Mouse (Mus musculus) granulocyte monocyte progenitor cell, adult 5-6 weeks (primary cell): ENCODE results near the gene Ptprm. TPM values are rescaled to one million over a fixed set of nuclear protein-coding genes. Genes with fewer than 3 reads are reported as not detected.
A peak's percentile ranks its signal among the peaks of the same experiment; 100 is the strongest.

ENCODE experiments used
- ATAC-seq: replicated peaks from 2 replicates; pipeline ENCODE4 v1.8.0; 2016; ENCODE audit warnings: mild to moderate bottlenecking, moderate TSS enrichment, inconsistent platforms; ENCODE audit not compliant: poor library complexity, severe bottlenecking
- total RNA-seq, 2 experiments: library from RNA; stranded (forward) in 1 of 2; stranded (reverse) in 1 of 2; fragments of 200-712, 200-1000 nt in 1 of 2; fragments of >200 nt in 1 of 2; fragmentation: Nextera tagmentation in 1 of 2; gene quantifications; 2 replicates each; pipeline ENCODE4 v1.2.3; 2014 to 2017

Gene Ptprm
- total RNA-seq, 2 experiments from 2014 or later = 0.36 TPM; not detected in 1

DNA sequence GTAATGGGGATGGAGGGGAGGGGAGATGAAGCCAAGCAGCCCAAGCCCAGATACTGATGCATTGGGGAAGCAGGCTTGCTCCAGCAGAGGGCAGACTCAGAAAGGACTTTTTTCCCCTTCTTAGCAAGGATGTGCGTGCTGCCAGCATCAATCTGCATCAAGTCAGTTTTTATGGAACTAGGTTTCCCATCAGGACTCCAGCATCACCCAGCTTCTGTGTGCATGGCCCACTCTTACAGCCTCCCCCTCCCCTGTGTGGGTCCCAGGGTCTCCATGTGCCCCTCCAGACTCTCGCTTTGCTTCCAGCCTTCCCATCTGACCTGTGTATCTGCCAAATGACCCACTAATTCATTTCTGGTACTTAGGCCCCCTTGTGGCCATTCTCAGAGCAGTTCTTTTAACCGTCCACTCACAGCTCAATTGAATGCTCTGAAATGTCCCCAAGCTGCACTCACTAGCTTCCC lies 599.0 kb downstream of the Ptprm start:
- ATAC-seq = peak; percentile 81

DNA sequence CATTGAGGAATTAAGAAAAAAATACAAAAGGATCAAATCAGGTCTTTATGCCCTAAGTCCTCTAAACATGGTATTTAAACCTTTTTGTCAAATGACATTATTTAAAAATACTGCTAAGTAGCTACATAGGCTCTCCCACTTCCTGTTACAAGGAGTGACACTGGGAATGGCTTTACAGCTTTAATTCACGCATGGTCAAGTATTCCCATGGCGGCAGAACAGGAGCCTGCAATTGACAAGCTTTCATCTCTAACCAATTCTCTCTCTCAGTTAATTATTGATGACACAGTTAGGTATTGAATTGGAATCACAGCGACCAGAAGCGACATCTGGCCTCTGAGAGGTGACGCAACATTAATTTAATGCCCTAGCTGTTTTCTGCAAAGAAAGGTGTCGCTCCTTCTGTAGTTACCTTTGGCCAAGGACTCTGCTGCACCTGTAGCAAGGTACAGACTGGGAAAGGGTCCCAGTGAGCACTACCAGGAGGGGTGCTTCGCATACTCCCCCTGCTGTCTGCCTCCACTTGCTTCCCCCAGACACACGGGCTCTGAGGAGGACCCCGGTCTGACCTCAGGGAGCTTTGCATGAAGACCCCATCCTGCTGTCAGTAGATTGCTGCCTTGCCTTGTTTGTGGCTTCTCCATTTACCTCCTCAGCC lies 599.9 kb downstream of the Ptprm start:
- no peak for ATAC-seq

DNA sequence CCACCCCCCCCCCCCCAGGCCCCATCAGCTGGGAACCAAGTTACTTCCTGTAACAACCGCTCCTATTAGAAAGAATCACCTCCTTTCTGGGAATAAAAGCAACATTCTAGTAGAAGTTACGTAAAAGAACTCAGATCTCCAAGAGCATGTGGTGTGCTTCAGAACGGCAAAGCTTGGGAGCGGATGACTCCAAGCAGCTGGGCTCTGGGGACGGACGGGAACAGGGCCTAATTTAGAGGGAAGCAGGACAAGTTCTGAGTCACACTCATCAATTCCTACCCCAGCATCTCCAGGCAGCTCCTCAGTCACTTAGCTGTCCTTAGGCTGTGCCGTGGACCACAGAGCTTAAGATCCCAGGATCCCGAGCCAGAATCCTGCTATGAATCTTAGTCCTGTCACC lies 602.5 kb downstream of the Ptprm start:
- ATAC-seq = no peak

DNA sequence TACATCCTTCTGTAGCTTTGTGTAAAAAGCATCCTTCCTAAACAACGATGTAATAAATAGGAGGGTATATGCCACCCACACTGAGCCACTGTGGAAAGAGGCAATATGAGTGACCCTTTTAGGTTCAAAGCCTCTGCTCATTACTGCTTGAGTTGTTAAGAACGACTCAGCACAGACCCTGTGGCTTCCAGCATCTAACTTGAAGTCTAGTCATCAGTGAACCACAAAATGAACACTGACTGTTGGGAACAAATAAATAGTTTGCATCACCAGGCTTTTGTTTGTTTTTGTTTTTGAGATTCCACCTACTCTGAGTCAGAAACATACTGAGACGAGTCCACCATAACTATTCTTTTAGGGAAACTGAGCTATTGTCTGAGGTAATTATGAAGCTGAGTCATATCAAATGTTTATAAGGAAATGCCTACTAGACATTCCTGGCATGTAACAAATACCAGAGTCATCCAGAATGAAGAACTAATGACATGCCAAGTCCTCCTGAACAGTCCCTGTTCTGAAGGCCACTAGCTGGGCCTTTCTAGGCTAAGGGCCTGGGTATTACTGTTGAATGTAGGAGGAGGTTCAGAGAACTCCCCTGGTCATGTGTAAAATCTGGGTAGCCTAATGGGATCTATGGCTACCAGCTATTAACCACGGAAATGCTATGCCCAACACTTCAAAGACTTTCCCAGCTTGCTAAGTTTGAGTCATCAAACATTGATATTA lies 603.6 kb downstream of the Ptprm start:
- no peak for ATAC-seq

DNA sequence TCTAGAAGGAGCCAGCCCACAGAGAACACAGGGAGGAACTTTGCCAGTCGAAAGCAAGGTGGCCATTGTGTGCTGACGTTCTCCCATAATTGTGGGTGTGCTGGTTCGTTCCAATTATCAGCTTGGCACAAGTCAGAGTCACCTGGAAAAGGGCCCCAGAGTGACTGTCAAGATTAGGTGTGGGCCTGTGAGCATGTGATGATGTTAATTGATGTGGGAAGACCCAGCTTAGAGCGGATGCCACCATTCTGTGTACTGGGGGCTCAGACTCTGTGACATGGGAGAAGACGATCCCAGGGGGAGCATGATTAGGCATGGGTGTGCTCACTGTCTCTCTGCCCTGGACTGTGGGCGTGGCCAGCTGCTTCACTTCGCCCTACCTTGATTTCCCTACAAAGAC lies 604.3 kb downstream of the Ptprm start:
- no peak for ATAC-seq

DNA sequence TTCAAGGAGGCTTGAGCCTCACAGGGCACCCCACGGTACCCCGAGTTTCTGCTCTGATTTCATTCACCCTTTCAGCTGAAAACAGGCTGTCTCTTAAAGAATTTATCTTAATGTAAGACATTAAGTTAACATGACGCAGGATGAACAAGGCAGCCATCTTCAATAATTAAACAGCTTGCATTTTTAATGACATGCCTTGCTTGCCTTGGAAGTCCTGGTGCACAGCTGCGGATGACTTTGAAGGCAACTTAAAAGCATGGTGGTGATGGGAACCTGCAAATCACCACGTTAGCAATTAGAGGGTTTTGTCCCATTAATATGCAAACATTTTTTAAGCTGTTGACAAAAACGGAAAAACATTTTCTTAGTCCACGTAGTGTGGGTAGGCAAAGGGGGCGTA lies 607.8 kb downstream of the Ptprm start:
- no peak for ATAC-seq

DNA sequence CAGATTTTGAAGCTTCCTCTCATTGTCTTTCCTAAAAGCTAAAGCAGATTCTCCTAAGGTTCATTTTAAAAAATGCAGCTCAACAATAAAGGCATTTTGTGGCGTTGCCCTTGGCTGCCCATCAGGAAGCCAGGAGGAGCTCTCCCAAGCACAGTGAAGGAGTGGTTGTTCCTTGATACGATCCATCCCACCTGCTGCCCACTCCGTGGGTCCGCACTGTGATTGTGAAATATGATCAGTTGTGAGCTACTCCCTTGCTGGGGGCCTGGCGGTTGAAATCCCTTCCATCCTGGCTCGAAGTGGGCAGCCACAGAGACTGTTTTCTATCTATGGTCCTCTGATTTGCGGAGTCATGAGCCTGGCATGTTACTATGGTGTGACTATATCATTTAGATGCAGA lies 610.9 kb downstream of the Ptprm start:
- no peak; the same call in 1 of the 2 replicates for ATAC-seq

DNA sequence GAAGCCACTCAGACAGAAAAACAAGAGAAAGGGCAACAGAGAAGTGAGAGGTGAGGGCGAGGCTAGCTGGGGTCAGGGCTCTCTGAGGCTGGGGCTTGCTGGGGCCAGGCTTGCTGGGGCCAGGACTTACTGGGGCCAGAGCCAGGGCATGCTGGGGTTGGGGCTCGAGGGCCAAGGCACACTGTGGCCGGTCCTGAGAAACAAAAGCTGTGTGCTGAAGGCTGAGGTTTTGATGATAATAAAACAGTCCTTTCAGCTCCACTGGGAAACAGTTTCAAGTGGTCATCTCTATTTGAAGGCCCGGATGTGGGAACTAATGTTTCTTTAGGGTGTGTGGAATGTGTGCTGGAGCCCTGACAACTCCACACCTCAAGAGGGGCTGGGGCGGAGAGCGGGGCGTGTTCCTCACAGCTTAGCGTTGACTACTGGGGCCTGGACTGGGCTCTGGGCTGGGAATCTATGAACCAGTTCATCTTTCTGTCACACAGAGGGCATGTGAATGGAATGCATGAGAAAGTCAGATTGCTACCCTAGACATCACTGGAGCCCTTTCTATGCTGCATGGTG lies 615.4 kb downstream of the Ptprm start:
- no peak for ATAC-seq

DNA sequence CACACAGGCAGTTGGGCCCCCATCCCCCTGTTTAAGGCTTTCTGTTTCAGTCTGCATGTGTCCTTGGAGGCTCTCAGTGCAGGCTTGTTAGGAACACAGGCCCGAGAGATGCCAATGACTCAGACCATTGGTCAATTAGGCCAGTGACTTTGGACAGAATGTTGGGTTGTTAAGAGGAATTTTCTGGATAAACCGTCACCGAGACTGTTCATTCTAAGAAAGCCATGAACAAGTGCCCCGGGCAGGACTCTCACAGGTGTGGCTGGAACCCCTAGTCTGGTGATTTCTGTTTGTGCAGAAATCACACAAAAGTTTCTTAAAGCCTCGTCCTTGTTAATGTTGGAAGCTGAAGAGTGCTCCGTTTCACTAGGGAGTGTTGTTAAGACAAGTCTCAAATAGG lies 615.9 kb downstream of the Ptprm start:
- ATAC-seq = no peak

DNA sequence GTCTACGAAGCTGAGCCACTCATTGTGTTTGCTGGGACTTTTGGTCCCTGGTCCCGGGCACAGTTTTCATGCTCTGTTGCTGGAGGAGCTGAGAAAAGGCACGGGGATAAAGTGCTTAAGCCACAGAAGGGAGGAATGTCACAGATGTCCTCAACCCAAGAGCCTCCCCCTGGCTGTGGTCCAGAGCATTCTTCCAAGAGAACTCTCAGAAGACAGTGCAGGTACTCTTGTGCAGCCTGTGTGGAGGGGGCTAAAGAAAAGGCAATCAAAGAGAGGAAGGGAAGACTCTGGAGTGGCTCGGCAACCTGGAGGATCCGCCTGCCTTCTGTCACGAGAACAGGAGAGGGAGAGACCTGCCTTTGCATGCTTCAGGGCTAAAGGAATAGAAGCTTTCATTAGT lies 617.8 kb downstream of the Ptprm start:
- no peak for ATAC-seq

DNA sequence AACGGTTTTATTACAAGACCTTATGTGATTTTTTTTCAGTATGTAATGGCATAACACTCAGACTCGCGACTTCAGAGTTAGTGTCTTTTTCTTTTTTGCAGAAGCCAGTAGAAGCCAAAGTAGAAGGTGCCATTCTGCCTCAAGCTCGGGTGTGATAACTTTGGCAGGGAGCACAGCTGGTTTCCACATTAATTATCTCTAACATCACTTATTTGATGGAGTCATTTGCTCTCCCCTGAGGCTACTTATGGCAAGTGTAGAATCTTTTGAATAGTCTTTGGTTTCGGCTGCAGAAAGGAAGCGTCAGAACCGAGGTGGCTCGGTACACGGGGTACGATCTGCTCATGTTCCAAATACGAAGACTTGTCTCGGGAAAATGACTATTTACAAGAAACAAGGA lies 620.7 kb downstream of the Ptprm start:
- ATAC-seq = no peak

DNA sequence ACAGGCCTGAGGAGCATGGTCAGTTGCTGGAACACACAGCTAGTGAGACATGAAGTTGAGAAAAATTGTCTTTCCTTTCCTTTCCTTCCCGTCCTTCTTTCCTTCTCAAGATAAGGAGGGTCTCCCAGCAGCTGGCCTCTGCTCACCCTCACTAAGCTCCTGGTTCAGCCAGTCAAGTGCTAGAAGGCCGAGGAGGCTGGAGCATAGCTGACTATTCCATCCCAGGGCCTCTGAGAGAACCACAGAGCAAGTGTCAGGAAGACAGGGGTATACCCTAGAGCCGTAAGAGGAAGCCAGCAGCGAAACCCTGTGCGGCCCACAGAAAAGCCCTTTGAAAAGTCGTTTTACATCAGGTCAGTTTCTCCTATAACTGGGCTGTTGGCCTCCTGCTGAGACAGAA lies 624.3 kb downstream of the Ptprm start:
- no peak for ATAC-seq

DNA sequence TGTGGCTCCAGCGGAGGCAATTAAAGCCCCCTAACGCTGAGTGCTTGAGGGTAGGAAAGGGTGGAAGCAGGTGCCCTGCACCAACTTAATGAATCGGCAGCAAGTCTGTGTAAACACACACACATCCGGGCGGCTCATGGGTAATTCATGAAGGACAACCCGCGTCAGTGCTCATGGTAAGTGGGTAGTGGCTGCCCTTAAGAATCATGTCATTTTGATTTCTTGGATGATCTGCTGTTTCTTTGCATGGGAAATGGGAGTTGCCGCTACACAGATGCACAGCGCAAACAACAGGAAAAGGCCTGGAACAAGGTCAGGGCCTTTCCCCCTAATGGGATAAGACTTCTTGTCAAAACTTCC lies 633.3 kb downstream of the Ptprm start:
- ATAC-seq = no peak

DNA sequence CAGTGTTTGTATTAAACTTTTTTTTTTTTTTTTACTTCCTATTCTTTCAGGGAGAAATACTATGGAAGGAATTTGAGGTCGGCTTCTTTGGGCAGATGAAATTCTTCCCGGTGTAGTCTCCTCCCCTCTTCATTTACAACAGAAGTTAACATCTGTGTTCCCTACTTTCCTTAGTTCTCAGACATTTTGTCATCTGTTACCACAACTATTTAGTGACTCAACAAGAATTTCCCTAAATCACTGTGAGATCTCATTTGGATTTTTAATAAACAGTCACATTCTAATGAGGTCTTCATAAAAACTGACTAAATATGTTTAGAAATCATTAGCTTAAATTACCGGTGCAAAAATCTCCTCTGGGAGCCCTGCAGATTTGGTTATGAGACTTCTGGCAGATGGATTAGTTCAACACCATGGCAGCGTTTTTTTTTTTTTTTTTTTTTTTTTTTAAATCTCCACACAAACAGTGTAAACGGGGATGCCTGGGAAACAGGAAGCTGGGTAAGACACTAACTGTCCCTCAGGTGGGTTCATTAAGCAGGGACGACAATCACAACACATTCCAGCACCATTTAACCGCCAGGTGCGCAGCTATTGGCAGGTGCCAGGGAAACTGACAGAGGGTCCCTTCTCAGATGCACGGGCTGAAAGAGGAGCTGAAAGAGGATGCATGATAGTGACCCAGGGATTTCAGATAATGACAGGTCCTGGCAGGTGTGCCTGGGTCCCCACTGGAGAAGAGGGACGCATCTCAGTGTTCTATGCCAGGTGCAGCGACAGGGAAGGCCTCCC lies 633.9 kb downstream of the Ptprm start:
- ATAC-seq = no peak

DNA sequence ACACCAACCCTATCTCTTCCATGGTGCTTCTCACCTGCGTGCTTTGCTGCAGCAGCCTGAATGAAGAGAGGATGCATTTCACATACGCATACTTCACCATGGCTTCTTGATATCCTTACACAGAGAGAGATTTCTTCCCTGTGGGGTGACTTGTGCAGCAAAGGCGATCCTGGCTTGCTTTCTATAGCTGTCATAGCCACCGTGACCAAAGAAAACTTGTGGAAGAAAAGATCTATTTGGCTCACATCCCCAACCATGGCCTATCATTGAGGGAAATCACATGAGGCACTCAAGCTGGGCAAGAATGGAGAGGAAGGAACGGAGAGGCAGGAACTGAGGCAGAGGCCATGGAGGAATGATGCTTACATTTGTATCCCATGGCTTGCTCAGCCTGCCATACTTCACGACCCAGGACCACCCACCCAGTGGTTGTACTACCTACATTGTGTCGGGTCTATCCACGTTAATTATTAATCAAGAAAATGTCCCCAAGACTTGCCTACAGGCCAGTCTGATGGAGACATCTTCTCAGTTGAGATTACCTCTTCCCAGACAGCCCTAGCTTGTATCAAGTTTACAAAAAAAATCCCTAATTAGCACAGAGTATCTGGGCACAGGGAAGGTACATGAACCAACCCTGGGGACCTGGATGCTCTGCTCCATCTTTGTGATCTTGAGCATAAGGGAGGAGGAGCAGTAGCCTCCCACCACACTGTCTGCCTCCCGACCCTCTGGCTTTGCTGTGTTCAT lies 641.6 kb downstream of the Ptprm start:
- no peak for ATAC-seq

DNA sequence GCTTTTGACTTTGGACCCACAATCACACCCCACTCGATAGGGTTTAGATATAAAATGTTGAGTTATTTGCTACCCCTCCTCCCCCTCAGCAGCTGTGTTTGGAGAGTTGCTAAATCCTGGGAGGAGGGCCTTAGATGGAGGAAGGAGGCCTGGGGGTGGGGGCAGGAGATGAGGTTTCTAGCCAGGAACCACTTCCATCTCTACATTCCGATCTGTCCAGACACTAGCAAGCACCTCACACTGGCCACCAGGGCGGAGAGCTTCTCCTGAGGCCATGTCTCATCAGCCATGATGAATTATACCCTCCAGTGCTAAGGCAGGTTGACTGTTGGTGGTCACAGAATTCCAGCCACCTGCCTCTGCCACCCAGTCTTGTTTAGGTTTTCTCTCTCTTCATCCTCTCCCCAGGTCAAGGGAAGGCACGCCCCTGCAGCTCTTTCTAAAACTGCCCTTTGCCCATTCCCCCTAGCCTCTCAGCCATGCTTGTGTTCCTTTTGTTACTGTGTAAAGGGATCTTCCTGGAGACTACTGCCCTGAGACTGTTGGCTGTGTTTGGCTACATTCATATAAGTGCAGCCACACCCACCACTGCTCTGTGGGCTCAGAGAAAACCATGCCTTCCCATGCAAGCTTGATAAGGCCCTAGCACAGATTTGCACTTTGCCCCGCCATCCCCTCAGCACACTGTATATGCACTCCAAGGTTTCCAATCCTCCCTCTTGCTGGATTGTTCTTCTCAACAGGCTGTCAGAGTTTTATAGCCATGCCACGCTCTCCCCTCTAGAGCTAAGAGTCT lies 642.8 kb downstream of the Ptprm start:
- peak; percentile 89 for ATAC-seq

DNA sequence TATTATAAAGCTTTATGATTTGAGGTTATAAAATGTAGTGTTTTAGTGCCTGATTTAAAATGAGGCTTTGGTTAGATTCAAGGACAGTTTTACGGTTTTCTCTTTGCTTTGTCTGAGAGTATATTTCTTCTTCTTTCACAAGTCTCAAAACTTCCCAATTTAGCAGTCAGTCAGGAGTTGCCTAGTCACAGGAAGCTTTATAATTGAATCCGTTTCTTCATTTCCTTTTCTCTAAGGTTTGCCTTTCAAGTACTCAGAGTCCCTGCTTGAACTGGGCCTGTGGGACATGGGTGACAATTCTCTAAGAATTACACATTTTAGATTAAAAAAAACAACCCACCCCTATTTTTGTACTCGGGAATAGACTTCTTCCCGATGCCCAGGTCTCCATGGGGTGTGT lies 643.7 kb downstream of the Ptprm start:
- ATAC-seq = peak; percentile 77

DNA sequence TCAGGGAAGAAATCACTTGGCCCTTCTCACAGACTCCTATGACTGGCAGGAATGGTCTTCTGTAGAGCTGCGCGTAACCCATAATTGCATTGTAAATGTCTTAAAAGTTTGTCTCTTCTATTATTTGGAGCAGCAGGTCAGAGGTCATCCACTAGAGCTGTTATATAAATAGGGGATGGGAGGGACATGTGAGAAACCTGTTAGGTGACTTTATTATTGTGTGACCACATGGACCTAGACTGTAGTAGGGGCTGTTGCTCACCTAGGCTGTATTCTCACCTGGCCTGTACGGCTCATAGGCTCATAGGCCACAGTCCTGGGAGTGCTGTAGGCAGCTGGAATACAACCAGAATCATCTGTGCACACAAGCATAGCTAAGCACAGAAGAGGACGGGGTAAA lies 645.5 kb downstream of the Ptprm start:
- ATAC-seq = no peak

DNA sequence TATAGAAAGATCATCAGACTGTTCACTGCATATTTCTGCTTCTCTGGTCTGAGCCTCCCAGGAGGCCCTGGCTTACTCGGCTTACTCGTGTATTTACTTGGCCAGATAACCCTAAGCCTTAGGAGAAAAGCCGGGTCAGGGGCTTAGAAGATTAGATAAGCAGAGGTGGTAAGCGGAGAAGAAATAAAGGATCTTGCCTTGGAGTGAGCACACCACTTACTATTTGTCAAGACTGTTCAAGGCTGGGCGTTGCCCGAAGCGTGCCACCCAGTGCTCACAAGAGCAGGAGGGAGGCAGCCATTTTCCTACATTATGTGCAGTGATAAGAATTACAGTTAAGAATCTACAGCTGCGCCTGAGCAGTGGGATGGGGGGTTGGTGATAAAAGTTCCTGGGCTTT lies 646.6 kb downstream of the Ptprm start:
- no peak for ATAC-seq
